Mouse (Mus musculus): ENCODE data around the gene Dpp6.

DNA sequence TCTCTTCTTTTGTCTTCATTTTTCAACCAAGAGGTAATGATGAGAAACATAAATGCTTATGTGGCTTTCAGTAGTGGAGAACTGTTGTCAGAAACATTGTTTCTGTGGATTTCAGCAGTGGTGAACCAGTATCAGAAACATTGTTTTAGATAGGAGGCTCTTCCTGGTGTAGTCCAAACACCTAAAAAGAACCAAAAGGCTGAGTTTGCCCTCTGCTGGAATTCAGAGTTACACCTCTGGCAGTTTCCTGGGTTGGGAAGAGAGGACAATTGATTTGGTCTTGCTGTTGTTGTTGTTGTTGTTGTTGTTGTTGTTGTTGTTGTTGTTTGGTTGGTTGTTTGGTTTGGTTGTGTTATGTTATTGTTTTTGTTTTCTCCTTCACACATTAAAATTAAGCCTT is 58.4 kb downstream of the Dpp6 start:
- TF ChIP-seq POLR2A (IDR thresholded peaks at IDR 0.05; ENCODE audit: extremely low read depth, insufficient read depth, low read length), result no peak
- peak; percentile 22; the same call in 1 of the 2 replicates for TF ChIP-seq CTCF (IDR thresholded peaks at IDR 0.05; ENCODE audit: extremely low read depth, insufficient read depth, low read length)

Data from cortical plate, adult 2 months (tissue).